Mouse (Mus musculus) midbrain, postnatal 0 days (tissue): ENCODE measurements around the gene Atp7b. TPM values are rescaled to one million over a fixed set of nuclear protein-coding genes. Genes with fewer than 3 reads are reported as not detected.
A peak's percentile ranks its signal among the peaks of the same experiment; 100 is the strongest.

Experiments used
- ATAC-seq: fragments of 200-750 bp; cut with Nextera tagmentation; 2 replicates; pipeline ENCODE4 v1.8.0; 2017; ENCODE audit warnings: moderate number of reproducible peaks, mild to moderate bottlenecking, moderate TSS enrichment, moderate library complexity; ENCODE audit not compliant: low FRiP score
- DNase-seq: peaks from one replicate; pipeline ENCODE4 v3.0.0-alpha.2; 2015; ENCODE audit warnings: low spot score
- H3K27ac ChIP-seq: fragments of 300-500 bp; sonication (generic); 2 replicates; pipeline ENCODE4 v1.5.1; 2014; ENCODE audit warnings: low read depth, mild to moderate bottlenecking, low read length, mixed read lengths
- H3K27me3 ChIP-seq: fragments of 300-500 bp; sonication (generic); 2 replicates; pipeline ENCODE4 v1.6.1; 2014; ENCODE audit warnings: low read length, control low read depth, mixed read lengths; ENCODE audit not compliant: insufficient read depth
- H3K36me3 ChIP-seq: fragments of 300-500 bp; sonication (generic); 2 replicates; pipeline ENCODE4 v1.6.1; 2014; ENCODE audit warnings: low read length, control low read depth, mixed read lengths; ENCODE audit not compliant: insufficient read depth
- H3K4me1 ChIP-seq: fragments of 300-500 bp; sonication (generic); 2 replicates; pipeline ENCODE4 v1.6.1; 2014; ENCODE audit warnings: mild to moderate bottlenecking, control low read depth, antibody characterized with exemption, low read length, mixed read lengths; ENCODE audit not compliant: insufficient read depth
- H3K4me2 ChIP-seq: fragments of 300-500 bp; sonication (generic); 2 replicates; pipeline ENCODE4 v1.6.1; 2014; ENCODE audit warnings: low read depth, mild to moderate bottlenecking, low read length, mixed read lengths; ENCODE audit not compliant: poor library complexity, severe bottlenecking
- H3K4me3 ChIP-seq: fragments of 300-500 bp; sonication (generic); 2 replicates; pipeline ENCODE4 v1.5.1; 2014; ENCODE audit warnings: low read depth, mild to moderate bottlenecking, low read length, moderate library complexity
- H3K9ac ChIP-seq: fragments of 300-500 bp; sonication (generic); replicated peaks from 2 replicates; pipeline ENCODE4 v1.6.1; 2014; ENCODE audit warnings: mild to moderate bottlenecking, low read length, moderate library complexity, mixed read lengths; ENCODE audit not compliant: poor library complexity, severe bottlenecking
- H3K9me3 ChIP-seq: fragments of 300-500 bp; sonication (generic); 2 replicates; pipeline ENCODE4 v1.6.1; 2016; ENCODE audit warnings: low read length, control low read depth
- CTCF ChIP-seq: IDR thresholded peaks from 2 replicates; pipeline ENCODE4 v1.5.1; 2016; ENCODE audit warnings: antibody characterized with exemption, mild to moderate bottlenecking
- WGBS: fragments of 180-500 bp; shearing (Covaris S2); extraction: QIAGEN DNeasy Blood & Tissue Kit; methylation state at CpG from one replicate; pipeline ENCODE4 v1.1.7; 2014; 5-methylcytosine and 5-hydroxymethylcytosine counted together
- polyA plus RNA-seq: library from polyadenylated mRNA; unstranded; fragments of >200 nt; fragmentation: Nextera tagmentation; extraction: Ambion mirVana; gene quantifications from 2 replicates; pipeline ENCODE4 v1.2.1, GENCODE M21; 2015
- total RNA-seq: library from RNA; depleted of rRNA; stranded (reverse); fragments of >200 nt; gene quantifications from 2 replicates; pipeline ENCODE4 v1.2.3, GENCODE M21; 2014; rRNA removed

Gene Atp7b
- total and polyA plus RNA-seq, 2 experiments from 2014 or later, result 1.6 to 5.4 TPM

DNA sequence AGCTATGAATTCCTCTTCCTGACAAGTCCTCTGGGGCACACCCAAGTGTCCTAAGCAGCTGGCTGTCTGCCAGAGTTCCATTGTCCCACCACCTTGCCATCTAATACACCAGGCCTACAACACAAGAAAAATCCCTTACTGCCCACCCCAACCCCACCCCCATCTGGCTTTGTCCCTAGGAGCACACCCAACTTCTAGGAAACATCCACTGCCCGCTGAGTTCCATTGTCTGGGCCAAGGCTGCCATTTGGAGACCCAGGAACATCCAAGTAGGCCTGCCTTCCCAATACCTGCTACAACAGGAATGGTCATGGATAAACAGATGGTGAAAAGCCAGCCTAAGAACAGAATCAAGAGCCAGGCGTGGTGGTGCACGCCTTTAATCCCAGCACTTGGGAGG lies 103.8 kb downstream of the Atp7b start:
- WGBS, result 81% methylated on average over 3 of the region's 3 CpGs
- no peaks in the 10 kb centered on the region for H3K36me3 ChIP-seq
- no peaks in the 10 kb centered on the region for H3K27me3 ChIP-seq
- no peak overlapping the region for H3K9ac ChIP-seq
- H3K9me3 ChIP-seq, result no peaks in the 10 kb centered on the region
- H3K4me3 ChIP-seq, result no peak overlapping the region
- ATAC-seq (no peak; the same call in 1 of the 2 replicates), DNase-seq (no peak)
- no peak overlapping the region for H3K27ac ChIP-seq
- no peak for TF ChIP-seq CTCF
- H3K4me2 ChIP-seq, result no peak overlapping the region
- no peaks in the 10 kb centered on the region for H3K4me1 ChIP-seq

DNA sequence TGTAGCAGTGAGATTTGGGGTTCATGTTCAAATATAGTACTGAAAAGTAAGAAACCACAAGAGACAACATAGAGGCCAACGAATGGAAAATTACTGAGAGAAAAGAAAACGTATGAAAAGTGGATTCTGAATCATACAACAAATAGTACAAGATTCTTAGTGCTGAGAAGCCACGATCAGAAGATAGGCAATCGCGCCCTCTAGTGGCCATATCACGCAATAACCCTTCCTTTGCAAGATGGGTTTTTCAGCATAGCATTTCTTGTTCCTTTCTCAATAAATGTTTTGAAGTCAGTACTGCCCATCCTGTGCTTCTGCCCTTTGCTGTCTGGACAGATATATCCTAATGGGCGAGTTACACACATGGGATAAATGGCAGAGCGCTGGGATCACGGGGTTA lies 104.8 kb downstream of the Atp7b start:
- Histone ChIP-seq H3K36me3 (no peaks in the 10 kb centered on the region), H3K4me1 (no peaks in the 10 kb centered on the region), H3K9me3 (no peaks in the 10 kb centered on the region), H3K27ac (no peak overlapping the region), H3K4me3 (no peak overlapping the region), H3K27me3 (no peaks in the 10 kb centered on the region), H3K9ac (no peak overlapping the region), H3K4me2 (no peak overlapping the region)
- TF ChIP-seq CTCF, result peak; percentile 89
- no peak for ATAC-seq
- DNase-seq, result peak; percentile 69
- 6% methylated on average over 9 of the region's 9 CpGs for WGBS

DNA sequence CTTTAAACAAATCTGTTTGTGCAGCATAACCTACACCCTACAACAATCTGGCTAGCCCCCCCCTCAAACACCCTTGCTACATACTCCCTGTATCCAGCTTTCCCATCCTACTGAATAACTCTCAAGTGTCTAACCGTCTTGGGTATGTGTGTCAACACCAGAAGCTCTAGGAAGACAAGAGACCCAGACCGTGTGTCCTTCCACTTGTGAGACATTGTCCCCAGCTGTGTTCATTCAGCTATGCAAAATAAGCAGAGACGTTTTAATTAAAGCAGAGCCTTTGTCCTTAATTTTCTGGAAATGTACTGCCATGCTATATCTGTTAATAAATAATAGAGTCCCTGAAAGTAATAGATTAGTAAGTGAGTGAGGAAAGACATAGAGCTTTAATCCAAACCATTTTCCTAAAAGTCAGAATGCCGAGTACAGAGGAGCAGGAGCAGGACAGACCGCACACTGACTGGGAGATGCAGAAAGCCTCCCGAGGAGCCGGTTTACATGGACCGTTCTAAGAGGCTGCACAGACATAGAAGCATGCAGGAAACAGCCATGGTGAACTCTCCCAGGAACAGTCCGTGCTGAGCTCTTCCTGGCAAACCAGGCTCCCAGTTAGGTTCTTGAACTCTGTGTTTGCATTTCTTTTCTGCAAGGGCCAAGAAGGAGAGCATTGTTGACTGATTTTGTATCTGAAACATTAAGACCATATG lies 112.6 kb downstream of the Atp7b start:
- Histone ChIP-seq H3K4me2 (no peak overlapping the region), H3K27ac (no peak overlapping the region), H3K4me1 (no peaks in the 10 kb centered on the region), H3K36me3 (no peaks in the 10 kb centered on the region), H3K9me3 (no peaks in the 10 kb centered on the region), H3K9ac (no peak overlapping the region), H3K27me3 (no peaks in the 10 kb centered on the region), H3K4me3 (no peak overlapping the region)
- ATAC-seq, result 0 out of 2 replicates have a peak, but pooled peaks have one; percentile 20
- DNase-seq, result peak; percentile 14
- no peak for TF ChIP-seq CTCF
- WGBS, result 65% methylated on average over 9 of the region's 9 CpGs

DNA sequence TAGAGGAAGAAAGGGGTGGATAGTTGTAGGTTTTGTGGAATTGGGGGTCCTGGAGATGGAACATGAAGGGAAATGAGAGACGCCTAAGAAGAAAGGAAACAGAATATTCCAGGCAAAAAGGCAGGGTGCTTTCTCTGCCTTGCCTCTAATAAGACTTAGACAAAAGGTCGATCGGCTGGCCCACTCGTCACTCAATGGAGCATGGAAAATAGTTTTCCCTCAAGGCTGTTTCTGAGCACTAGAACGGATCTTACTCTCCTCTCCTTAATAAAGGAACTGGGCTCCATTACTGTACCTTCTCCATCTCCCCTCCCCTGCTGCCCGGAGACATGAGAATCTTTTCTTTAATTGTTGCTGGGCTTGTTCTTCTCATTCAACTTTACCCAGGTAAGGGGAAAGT lies 113.6 kb downstream of the Atp7b start, which contains the start of gene Defb13:
Defb13 (plus strand) TSS at position 301 of the 400 bp plus-strand sequence.
- H3K4me3 ChIP-seq, result no peak within 1 kb of the TSS
- ATAC-seq (no peak), DNase-seq (no peak)
- TF ChIP-seq CTCF, result no peak
- no peak within 1 kb of the TSS for H3K9ac ChIP-seq
- no peak within 1 kb of the TSS for H3K4me2 ChIP-seq
- H3K27ac ChIP-seq, result no peak within 1 kb of the TSS
- no peaks in the 10 kb centered on the region for H3K4me1 ChIP-seq
- H3K9me3 ChIP-seq, result no peaks in the 10 kb centered on the region
- no peaks in the 10 kb centered on the region for H3K27me3 ChIP-seq
- no peaks in the 10 kb centered on the region for H3K36me3 ChIP-seq
- WGBS, result 83% methylated on average over 6 of the region's 6 CpGs

Other genes with a start within 250 kb of the Atp7b start
- gene Defb50, start 236.8 kb downstream of the Atp7b start, total RNA-seq, result not detected in 2 replicates
- gene Defb50, start 236.8 kb downstream of the Atp7b start, polyA plus RNA-seq, result not detected in 2 replicates
- not detected in 2 replicates for gene Defb2, start 220.4 kb downstream of the Atp7b start, total RNA-seq
- gene Defb2, start 220.4 kb downstream of the Atp7b start, polyA plus RNA-seq, result not detected in 2 replicates
- gene Defb10, start 201.4 kb downstream of the Atp7b start, total RNA-seq, result not detected in 2 replicates
- gene Defb10, start 201.4 kb downstream of the Atp7b start, polyA plus RNA-seq, result not detected in 2 replicates
- not detected in 2 replicates for gene Defb9, start 174.9 kb downstream of the Atp7b start, total RNA-seq
- gene Defb9, start 174.9 kb downstream of the Atp7b start, polyA plus RNA-seq, result not detected in 2 replicates
- not detected in 2 replicates for gene Defb11, start 153.9 kb downstream of the Atp7b start, total RNA-seq
- not detected in 2 replicates for gene Defb11, start 153.9 kb downstream of the Atp7b start, polyA plus RNA-seq
- gene Defb15, start 127.6 kb downstream of the Atp7b start, total RNA-seq, result not detected in 2 replicates
- gene Defb15, start 127.6 kb downstream of the Atp7b start, polyA plus RNA-seq, result not detected in 2 replicates
- gene Defb35, start 122.0 kb downstream of the Atp7b start, total RNA-seq, result not detected in 2 replicates
- not detected in 2 replicates for gene Defb35, start 122.0 kb downstream of the Atp7b start, polyA plus RNA-seq
- gene Defb13, start 113.5 kb downstream of the Atp7b start, total RNA-seq, result not detected in 2 replicates
- gene Defb13, start 113.5 kb downstream of the Atp7b start, polyA plus RNA-seq, result not detected in 2 replicates
- not detected in 2 replicates for gene Fam90a1a, start 101.6 kb downstream of the Atp7b start, total RNA-seq
- gene Fam90a1a, start 101.6 kb downstream of the Atp7b start, polyA plus RNA-seq, result not detected in 2 replicates
- gene Ccdc70, start 90.5 kb downstream of the Atp7b start, total RNA-seq, result not detected in 2 replicates
- gene Ccdc70, start 90.5 kb downstream of the Atp7b start, polyA plus RNA-seq, result not detected in 2 replicates
- 39.1 and 44.6 TPM in 2 replicates for gene Alg11, start 416 bp upstream of the Atp7b start, total RNA-seq
- gene Alg11, start 416 bp upstream of the Atp7b start, polyA plus RNA-seq, result 38.8 and 40.7 TPM in 2 replicates
- 0.38 and 0.66 TPM in 2 replicates for gene Nek5, start 64.7 kb upstream of the Atp7b start, total RNA-seq
- gene Nek5, start 64.7 kb upstream of the Atp7b start, polyA plus RNA-seq, result 0.59 and 1.1 TPM in 2 replicates
- 4.1 and 4.4 TPM in 2 replicates for gene Nek3, start 106.1 kb upstream of the Atp7b start, total RNA-seq
- gene Nek3, start 106.1 kb upstream of the Atp7b start, polyA plus RNA-seq, result 5.1 and 6.8 TPM in 2 replicates
- 4.1 and 7.5 TPM in 2 replicates for gene Ckap2, start 125.5 kb upstream of the Atp7b start, total RNA-seq
- gene Ckap2, start 125.5 kb upstream of the Atp7b start, polyA plus RNA-seq, result 5.1 and 5.4 TPM in 2 replicates
- gene Vps36, start 132.5 kb upstream of the Atp7b start, total RNA-seq, result 33.2 and 38.9 TPM in 2 replicates
- 37.4 and 40.9 TPM in 2 replicates for gene Vps36, start 132.5 kb upstream of the Atp7b start, polyA plus RNA-seq
- gene Thsd1, start 167.0 kb upstream of the Atp7b start, total RNA-seq, result 3.0 and 5.4 TPM in 2 replicates
- gene Thsd1, start 167.0 kb upstream of the Atp7b start, polyA plus RNA-seq, result 4.5 and 4.6 TPM in 2 replicates
- not detected in 2 replicates for gene Tpte, start 223.1 kb upstream of the Atp7b start, total RNA-seq
- gene Tpte, start 223.1 kb upstream of the Atp7b start, polyA plus RNA-seq, result not detected in 2 replicates